Mouse (Mus musculus) midbrain, postnatal 0 days (tissue): ENCODE data around the gene Gm20696. TPM values are rescaled to one million over a fixed set of nuclear protein-coding genes. Genes with fewer than 3 reads are reported as not detected.

Experiments
- ATAC-seq: fragments of 200-750 bp; cut with Nextera tagmentation; 2 replicates; pipeline ENCODE4 v1.8.0; 2017; ENCODE audit warnings: moderate number of reproducible peaks, mild to moderate bottlenecking, moderate TSS enrichment, moderate library complexity; ENCODE audit not compliant: low FRiP score
- DNase-seq: peaks from one replicate; pipeline ENCODE4 v3.0.0-alpha.2; 2015; ENCODE audit warnings: low spot score
- H3K27ac ChIP-seq: fragments of 300-500 bp; sonication (generic); 2 replicates; pipeline ENCODE4 v1.5.1; 2014; ENCODE audit warnings: low read depth, mild to moderate bottlenecking, low read length, mixed read lengths
- H3K27me3 ChIP-seq: fragments of 300-500 bp; sonication (generic); 2 replicates; pipeline ENCODE4 v1.6.1; 2014; ENCODE audit warnings: low read length, control low read depth, mixed read lengths; ENCODE audit not compliant: insufficient read depth
- H3K36me3 ChIP-seq: fragments of 300-500 bp; sonication (generic); 2 replicates; pipeline ENCODE4 v1.6.1; 2014; ENCODE audit warnings: low read length, control low read depth, mixed read lengths; ENCODE audit not compliant: insufficient read depth
- H3K4me1 ChIP-seq: fragments of 300-500 bp; sonication (generic); 2 replicates; pipeline ENCODE4 v1.6.1; 2014; ENCODE audit warnings: mild to moderate bottlenecking, control low read depth, antibody characterized with exemption, low read length, mixed read lengths; ENCODE audit not compliant: insufficient read depth
- H3K4me2 ChIP-seq: fragments of 300-500 bp; sonication (generic); 2 replicates; pipeline ENCODE4 v1.6.1; 2014; ENCODE audit warnings: low read depth, mild to moderate bottlenecking, low read length, mixed read lengths; ENCODE audit not compliant: poor library complexity, severe bottlenecking
- H3K4me3 ChIP-seq: fragments of 300-500 bp; sonication (generic); 2 replicates; pipeline ENCODE4 v1.5.1; 2014; ENCODE audit warnings: low read depth, mild to moderate bottlenecking, low read length, moderate library complexity
- H3K9ac ChIP-seq: fragments of 300-500 bp; sonication (generic); replicated peaks from 2 replicates; pipeline ENCODE4 v1.6.1; 2014; ENCODE audit warnings: mild to moderate bottlenecking, low read length, moderate library complexity, mixed read lengths; ENCODE audit not compliant: poor library complexity, severe bottlenecking
- H3K9me3 ChIP-seq: fragments of 300-500 bp; sonication (generic); 2 replicates; pipeline ENCODE4 v1.6.1; 2016; ENCODE audit warnings: low read length, control low read depth
- CTCF ChIP-seq: IDR thresholded peaks from 2 replicates; pipeline ENCODE4 v1.5.1; 2016; ENCODE audit warnings: antibody characterized with exemption, mild to moderate bottlenecking
- WGBS: fragments of 180-500 bp; shearing (Covaris S2); extraction: QIAGEN DNeasy Blood & Tissue Kit; methylation state at CpG from one replicate; pipeline ENCODE4 v1.1.7; 2014; 5-methylcytosine and 5-hydroxymethylcytosine counted together
- polyA plus RNA-seq: library from polyadenylated mRNA; unstranded; fragments of >200 nt; fragmentation: Nextera tagmentation; extraction: Ambion mirVana; gene quantifications from 2 replicates; pipeline ENCODE4 v1.2.1, GENCODE M21; 2015
- total RNA-seq: library from RNA; depleted of rRNA; stranded (reverse); fragments of >200 nt; gene quantifications from 2 replicates; pipeline ENCODE4 v1.2.3, GENCODE M21; 2014

Gene Gm20696
- total and polyA plus RNA-seq, 2 experiments from 2014 or later, result 1.1 to 2.9 TPM

DNA sequence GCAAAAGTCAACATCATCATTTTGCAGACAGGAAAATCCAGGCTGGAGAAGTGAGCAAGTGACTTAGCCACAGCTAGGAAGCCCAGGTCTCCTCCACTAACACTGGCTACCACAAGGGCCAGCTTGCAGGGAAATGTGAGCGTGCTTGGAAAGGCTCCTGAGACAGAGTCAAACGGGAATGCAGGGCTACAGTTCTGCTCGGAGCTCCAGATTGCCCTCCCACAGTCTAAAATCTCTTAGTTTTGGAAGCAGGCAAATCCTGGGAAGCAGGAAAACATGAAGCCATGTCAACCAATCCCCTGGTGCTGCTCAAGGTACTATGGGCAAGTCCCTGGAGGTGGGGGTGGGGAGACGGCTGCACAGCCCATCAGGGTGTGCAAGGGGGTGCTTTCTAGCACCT is 219.2 kb downstream of the Gm20696 start:
- Histone ChIP-seq H3K27ac (no peak overlapping the region), H3K4me3 (no peak overlapping the region), H3K4me1 (no peaks in the 10 kb centered on the region), H3K9me3 (no peaks in the 10 kb centered on the region), H3K4me2 (no peak overlapping the region), H3K36me3 (no peaks in the 10 kb centered on the region), H3K9ac (no peak overlapping the region), H3K27me3 (no peaks in the 10 kb centered on the region)
- no peak for DNase-seq
- no peak for TF ChIP-seq CTCF
- WGBS, result 92% methylated on average over 4 of the region's 4 CpGs
- ATAC-seq, result no peak

DNA sequence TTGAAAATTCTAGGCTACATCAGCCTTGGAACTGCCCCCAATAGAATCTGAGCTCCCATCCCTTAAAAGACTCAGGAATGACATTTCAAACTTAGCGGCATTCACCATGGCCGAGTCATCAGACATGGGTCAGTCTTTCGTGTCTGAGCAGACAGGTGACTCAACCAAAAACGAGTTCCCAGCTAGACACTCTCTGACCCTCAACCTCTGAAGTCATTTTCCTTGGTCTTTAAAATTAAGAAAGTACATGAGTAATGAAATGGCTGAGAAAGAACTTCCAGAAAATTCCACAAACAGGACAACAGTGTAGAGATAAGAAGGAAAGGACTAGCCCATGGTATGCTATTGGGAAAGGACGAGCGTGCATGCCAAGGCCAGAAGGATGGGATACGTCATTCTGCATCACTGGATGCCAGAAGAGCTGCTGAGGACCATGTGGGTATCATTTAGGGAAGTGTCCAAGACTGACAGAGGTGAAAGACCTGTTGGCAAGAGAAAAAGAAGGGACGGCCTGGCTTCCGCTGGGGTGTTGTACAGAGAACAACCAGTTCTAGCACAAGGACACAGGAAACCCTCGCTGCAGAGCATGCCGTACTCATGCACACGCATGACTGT is 219.7 kb downstream of the Gm20696 start:
- Histone ChIP-seq H3K9ac (no peak overlapping the region), H3K36me3 (no peaks in the 10 kb centered on the region), H3K4me3 (no peak overlapping the region), H3K27ac (no peak overlapping the region), H3K27me3 (no peaks in the 10 kb centered on the region), H3K9me3 (no peaks in the 10 kb centered on the region), H3K4me1 (no peaks in the 10 kb centered on the region), H3K4me2 (no peak overlapping the region)
- no peak for ATAC-seq
- DNase-seq, result no peak
- no peak for TF ChIP-seq CTCF
- WGBS, result 94% methylated on average over 12 of the region's 12 CpGs

DNA sequence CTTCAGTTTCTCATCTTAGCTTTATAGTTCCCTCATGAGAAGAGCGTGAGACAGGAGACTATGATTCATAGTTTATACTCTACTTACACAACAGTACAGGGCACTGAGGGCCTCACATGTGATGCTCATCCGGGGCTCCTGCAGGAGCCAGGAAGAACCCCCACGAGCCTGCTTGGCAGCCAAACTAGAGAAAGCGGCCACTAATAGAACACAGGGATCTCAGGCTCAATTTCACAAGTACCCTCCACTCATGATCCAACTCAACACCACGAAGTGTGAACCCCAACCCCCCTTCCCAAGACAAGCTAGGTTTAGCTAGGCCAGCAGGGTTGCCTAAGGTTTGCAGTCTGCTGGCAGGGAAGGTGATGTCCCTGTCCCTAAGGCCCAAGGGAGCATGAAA is 223.1 kb downstream of the Gm20696 start:
- Histone ChIP-seq H3K9me3 (no peaks in the 10 kb centered on the region), H3K4me1 (peaks cover 9% of the 10 kb centered on the region), H3K4me2 (no peak overlapping the region), H3K27ac (no peak overlapping the region), H3K27me3 (no peaks in the 10 kb centered on the region), H3K36me3 (no peaks in the 10 kb centered on the region), H3K9ac (no peak overlapping the region), H3K4me3 (no peak overlapping the region)
- WGBS, result 81% methylated on average over 5 of the region's 5 CpGs
- no peak for DNase-seq
- no peak for TF ChIP-seq CTCF
- ATAC-seq, result no peak

DNA sequence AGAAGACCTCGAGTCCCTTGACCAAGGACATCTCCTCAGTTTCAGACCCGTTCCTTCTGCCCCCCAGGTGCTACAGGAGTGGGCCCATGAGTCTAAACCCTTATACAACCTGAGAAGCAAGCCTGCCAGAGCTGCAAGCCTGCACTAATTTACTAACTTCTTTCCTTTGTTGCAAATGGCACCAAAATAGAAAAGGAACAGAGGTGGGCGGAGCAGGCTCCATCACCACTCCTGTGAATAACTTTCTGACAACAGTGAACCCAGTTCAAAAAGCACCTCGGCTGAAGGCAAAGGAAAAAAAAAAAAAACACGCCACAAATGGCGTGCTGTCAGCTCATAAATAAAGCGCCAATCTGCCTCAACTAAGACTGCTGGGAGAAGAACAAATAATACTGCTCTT is 225.5 kb downstream of the Gm20696 start:
- Histone ChIP-seq H3K4me1 (peaks cover 9% of the 10 kb centered on the region), H3K9ac (no peak overlapping the region), H3K27ac (no peak overlapping the region), H3K36me3 (no peaks in the 10 kb centered on the region), H3K4me3 (no peak overlapping the region), H3K4me2 (no peak overlapping the region), H3K9me3 (no peaks in the 10 kb centered on the region), H3K27me3 (no peaks in the 10 kb centered on the region)
- DNase-seq (no peak), ATAC-seq (no peak)
- 70% methylated on average over 7 of the region's 7 CpGs for WGBS
- TF ChIP-seq CTCF, result no peak

DNA sequence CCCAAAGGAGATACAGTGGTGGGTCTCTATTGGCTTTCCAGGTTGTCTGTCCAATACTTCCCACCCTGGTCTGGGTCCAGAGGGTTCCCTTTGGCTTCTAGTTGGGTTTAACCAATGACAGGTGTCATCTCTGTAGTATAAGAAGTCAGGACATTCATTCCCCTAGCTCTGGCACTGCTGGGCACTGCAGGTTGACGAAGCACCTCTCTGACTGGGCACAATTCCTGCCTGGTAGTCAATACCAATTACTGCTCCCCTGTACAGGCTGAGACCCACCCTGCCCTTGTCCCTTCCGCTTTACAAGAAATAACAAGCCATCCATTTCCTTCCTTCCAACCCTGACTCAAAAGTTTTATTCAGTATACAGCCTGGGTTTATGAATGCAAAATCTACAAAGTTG is 226.0 kb downstream of the Gm20696 start:
- peaks cover 9% of the 10 kb centered on the region for H3K4me1 ChIP-seq
- TF ChIP-seq CTCF, result no peak
- no peak overlapping the region for H3K9ac ChIP-seq
- 0 out of 2 replicates have a peak overlapping the region, but pooled peaks have one; percentile 62 for H3K27ac ChIP-seq
- no peaks in the 10 kb centered on the region for H3K36me3 ChIP-seq
- H3K9me3 ChIP-seq, result no peaks in the 10 kb centered on the region
- 87% methylated on average over 2 of the region's 2 CpGs for WGBS
- ATAC-seq, result no peak
- no peak overlapping the region for H3K4me3 ChIP-seq
- no peak for DNase-seq
- H3K4me2 ChIP-seq, result no peak overlapping the region
- H3K27me3 ChIP-seq, result no peaks in the 10 kb centered on the region

DNA sequence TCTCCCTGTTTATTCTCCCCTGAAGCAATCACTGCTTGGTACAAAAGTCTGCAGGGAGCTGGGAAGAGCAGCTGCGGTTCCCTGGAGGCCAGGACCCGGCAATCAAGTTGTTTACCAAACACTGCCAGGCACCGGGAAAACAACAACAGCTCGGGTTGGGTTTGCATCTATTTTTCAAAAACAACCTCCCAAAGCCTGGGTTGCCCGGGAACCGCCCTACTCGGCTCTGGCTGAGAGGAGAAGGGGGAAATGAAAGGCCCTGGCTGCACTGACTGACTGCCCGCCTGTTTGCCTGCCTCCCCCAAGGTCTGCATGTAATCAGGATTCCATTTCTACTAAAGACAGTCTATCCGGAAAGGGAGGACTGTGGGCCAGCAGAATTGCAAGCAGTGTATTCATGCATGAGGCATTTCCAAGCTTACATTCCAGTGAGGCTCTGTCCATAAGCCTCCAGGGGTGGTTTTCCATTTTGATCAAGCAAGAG is 226.7 kb downstream of the Gm20696 start:
- 8% methylated on average over 9 of the region's 9 CpGs for WGBS
- TF ChIP-seq CTCF, result no peak
- Histone ChIP-seq H3K27me3 (no peaks in the 10 kb centered on the region), H3K36me3 (no peaks in the 10 kb centered on the region), H3K4me3 (no peak overlapping the region), H3K4me1 (peaks cover 9% of the 10 kb centered on the region), H3K9ac (no peak overlapping the region), H3K9me3 (no peaks in the 10 kb centered on the region), H3K27ac (peak overlapping the region; percentile 62), H3K4me2 (peak overlapping the region; percentile 22; the same call in 1 of the 2 replicates)
- DNase-seq, result peak; percentile 40
- ATAC-seq, result no peak
